Mouse (Mus musculus) adrenal gland, postnatal 36 days (tissue): Measurements from ENCODE around the gene Wasf3. TPM values are rescaled to one million over a fixed set of nuclear protein-coding genes. Genes with fewer than 3 reads are reported as not detected.

Experiments
- DNase-seq, 2 experiments: peaks; one replicate each; pipeline ENCODE4 v3.0.0; 2021; ENCODE audit warnings: mixed read lengths in 1 of 2
- long read RNA-seq, 2 experiments: library from polyadenylated mRNA; stranded (forward); transcript quantifications; one replicate each; pipeline ENCODE4 v2.0.0; 2021; ENCODE audit warnings: borderline sequencing depth in 2 of 2
- total RNA-seq, 2 experiments: library from RNA; stranded (reverse); gene quantifications; 2 replicates each; pipeline ENCODE4 v1.2.3; 2021

Gene Wasf3
- total RNA-seq: 10 to 100 TPM; 29.4 to 32.2 TPM
- long read RNA-seq, experiment 1, partial matches to known transcripts: 1 of 11 reads
- long read RNA-seq, experiment 1, other reads (novel, unspliced or antisense): 10 of 11 reads
- long read RNA-seq, experiment 2, full-length matches to known transcripts: 1 of 3 reads
- long read RNA-seq, experiment 2, partial matches to known transcripts: 0 of 3 reads
- long read RNA-seq, experiment 2, other reads (novel, unspliced or antisense): 2 of 3 reads

GRCm38 (mm10) chr5:146384935-146385591 lies at the start of gene Wasf3:
TSS of gene Wasf3 (plus strand) at chr5:146384985.
- DNase-seq: peak; percentile 90 to 95

- DNase-seq: no peak
Measured at GRCm38 (mm10) chr5:146338064-146338463, 46.7 kb upstream of the Wasf3 start.

GRCm38 (mm10) chr5:146340037-146340436 lies 44.7 kb upstream of the Wasf3 start:
- DNase-seq: no peak

- DNase-seq: no peak
Measured at GRCm38 (mm10) chr5:146344911-146345686, 39.7 kb upstream of the Wasf3 start.

- DNase-seq: no peak
Measured at GRCm38 (mm10) chr5:146347081-146347480, 37.7 kb upstream of the Wasf3 start.

- no peak for DNase-seq
Measured at GRCm38 (mm10) chr5:146349183-146349582, 35.6 kb upstream of the Wasf3 start.

GRCm38 (mm10) chr5:146350784-146351183 lies 34.0 kb upstream of the Wasf3 start:
- no peak for DNase-seq

- DNase-seq: peak; percentile 40
Measured at GRCm38 (mm10) chr5:146352006-146352405, 32.8 kb upstream of the Wasf3 start.

- peak; percentile 49 to 61 for DNase-seq
Measured at GRCm38 (mm10) chr5:146360386-146360785, 24.4 kb upstream of the Wasf3 start.

- peak; percentile 42 to 58 for DNase-seq
Measured at GRCm38 (mm10) chr5:146362711-146363110, 22.1 kb upstream of the Wasf3 start.

- no peak for DNase-seq
Measured at GRCm38 (mm10) chr5:146368356-146368755, 16.4 kb upstream of the Wasf3 start.

- DNase-seq: no peak
Measured at GRCm38 (mm10) chr5:146368971-146369370, 15.8 kb upstream of the Wasf3 start.

GRCm38 (mm10) chr5:146370794-146371193 lies 14.0 kb upstream of the Wasf3 start:
- DNase-seq: no peak

GRCm38 (mm10) chr5:146373238-146373637 lies 11.5 kb upstream of the Wasf3 start:
- no peak for DNase-seq

- peak; percentile 26 to 27 for DNase-seq
Measured at GRCm38 (mm10) chr5:146376601-146377000, 8.2 kb upstream of the Wasf3 start.

GRCm38 (mm10) chr5:146380041-146380440 lies 4.7 kb upstream of the Wasf3 start:
- no peak for DNase-seq

- no peak for DNase-seq
Measured at GRCm38 (mm10) chr5:146382268-146382667, 2.5 kb upstream of the Wasf3 start.

GRCm38 (mm10) chr5:146383401-146383800 lies 1.4 kb upstream of the Wasf3 start:
- no peak for DNase-seq

- peak in 1 of 2 experiments; percentile 15 for DNase-seq
Measured at GRCm38 (mm10) chr5:146385989-146386388, 1.2 kb downstream of the Wasf3 start.

- no peak for DNase-seq
Measured at GRCm38 (mm10) chr5:146386906-146387305, 2.1 kb downstream of the Wasf3 start.

- no peak for DNase-seq
Measured at GRCm38 (mm10) chr5:146394563-146394962, 9.8 kb downstream of the Wasf3 start.

GRCm38 (mm10) chr5:146397253-146397652 lies 12.5 kb downstream of the Wasf3 start:
- DNase-seq: no peak
